Mouse (Mus musculus) stomach, embryonic 16.5 days (tissue): ENCODE results near the gene Armc12. TPM values are rescaled to one million over a fixed set of nuclear protein-coding genes. Genes with fewer than 3 reads are reported as not detected.

Experiments used
- ATAC-seq: fragments of 200-750 bp; cut with Nextera tagmentation; 2 replicates; pipeline ENCODE4 v1.8.0; 2017; ENCODE audit warnings: moderate number of reproducible peaks, moderate TSS enrichment; ENCODE audit not compliant: insufficient read depth, low FRiP score
- H3K27ac ChIP-seq: fragments of 300-500 bp; sonication (generic); 2 replicates; pipeline ENCODE4 v1.5.1; 2014; ENCODE audit warnings: low read length
- H3K27me3 ChIP-seq: fragments of 300-500 bp; sonication (generic); 2 replicates; pipeline ENCODE4 v1.6.1; 2014; ENCODE audit warnings: low read length, control low read depth, mixed read lengths; ENCODE audit not compliant: control insufficient read depth, insufficient read depth
- H3K36me3 ChIP-seq: fragments of 300-500 bp; sonication (generic); 2 replicates; pipeline ENCODE4 v1.6.1; 2014; ENCODE audit warnings: low read length; ENCODE audit not compliant: control insufficient read depth, insufficient read depth
- H3K4me1 ChIP-seq: fragments of 300-500 bp; sonication (generic); 2 replicates; pipeline ENCODE4 v1.6.1; 2014; ENCODE audit warnings: low read length, control low read depth, mixed read lengths; ENCODE audit not compliant: control insufficient read depth, insufficient read depth
- H3K4me2 ChIP-seq: fragments of 300-500 bp; sonication (generic); 2 replicates; pipeline ENCODE4 v1.6.1; 2014; ENCODE audit warnings: low read depth, low read length, mixed read lengths
- H3K4me3 ChIP-seq: fragments of 300-500 bp; sonication (generic); replicated peaks from 2 replicates; pipeline ENCODE4 v1.5.1; 2014; ENCODE audit warnings: mild to moderate bottlenecking, low read length
- H3K9ac ChIP-seq: fragments of 300-500 bp; sonication (generic); 2 replicates; pipeline ENCODE4 v1.6.1; 2014; ENCODE audit warnings: low read length
- H3K9me3 ChIP-seq: fragments of 300-500 bp; sonication (generic); replicated peaks from 2 replicates; pipeline ENCODE4 v1.6.1; 2016; ENCODE audit warnings: low read length, control low read depth; ENCODE audit not compliant: control insufficient read depth
- WGBS: fragments of 180-500 bp; shearing (Covaris S2); extraction: QIAGEN DNeasy Blood & Tissue Kit; methylation state at CpG from one replicate; pipeline ENCODE4 v1.1.7; 2014; 5-methylcytosine and 5-hydroxymethylcytosine counted together
- polyA plus RNA-seq: library from polyadenylated mRNA; unstranded; fragments of >200 nt; fragmentation: Nextera tagmentation; extraction: Ambion mirVana; gene quantifications from 2 replicates; pipeline ENCODE4 v1.2.1, GENCODE M21; 2015

The Armc12 gene
- polyA plus RNA-seq, 1 experiment from 2014 or later, result not detected

GRCm38 (mm10) chr17:28565181-28565580, 34.6 kb downstream of the Armc12 start:
- H3K27ac ChIP-seq, result no peak overlapping the region
- H3K4me2 ChIP-seq, result no peak overlapping the region

GRCm38 (mm10) chr17:28567541-28567940, 36.9 kb downstream of the Armc12 start:
- Histone ChIP-seq H3K27ac (no peak overlapping the region), H3K9ac (no peak overlapping the region), H3K4me1 (no peaks in the 10 kb centered on the region), H3K4me2 (no peak overlapping the region), H3K9me3 (no peaks in the 10 kb centered on the region), H3K4me3 (no peak overlapping the region), H3K36me3 (no peaks in the 10 kb centered on the region), H3K27me3 (no peaks in the 10 kb centered on the region)
- WGBS, result 40% methylated on average over 3 of the region's 3 CpGs
- no peak for ATAC-seq

More at GRCm38 (mm10) chr17:28565181-28565580, 34.6 kb downstream of the Armc12 start:
- H3K9ac ChIP-seq, result no peak overlapping the region
- H3K36me3 ChIP-seq, result no peaks in the 10 kb centered on the region
- no peak overlapping the region for H3K4me3 ChIP-seq
- no peaks in the 10 kb centered on the region for H3K27me3 ChIP-seq
- H3K4me1 ChIP-seq, result peaks cover 7% of the 10 kb centered on the region; the same call in 1 of the 2 replicates
- H3K9me3 ChIP-seq, result no peaks in the 10 kb centered on the region
- no peak for ATAC-seq

GRCm38 (mm10) chr17:28571868-28572267, 41.3 kb downstream of the Armc12 start:
- Histone ChIP-seq H3K27me3 (no peaks in the 10 kb centered on the region), H3K4me3 (no peak overlapping the region), H3K36me3 (no peaks in the 10 kb centered on the region), H3K9me3 (no peaks in the 10 kb centered on the region), H3K9ac (no peak overlapping the region), H3K4me2 (no peak overlapping the region), H3K4me1 (peaks cover 4% of the 10 kb centered on the region), H3K27ac (no peak overlapping the region)
- WGBS, result 67% methylated on average over 3 of the region's 3 CpGs
- ATAC-seq, result no peak

GRCm38 (mm10) chr17:28572521-28572920, 41.9 kb downstream of the Armc12 start:
- Histone ChIP-seq H3K36me3 (no peaks in the 10 kb centered on the region), H3K4me3 (no peak overlapping the region), H3K27ac (no peak overlapping the region), H3K4me1 (peaks cover 4% of the 10 kb centered on the region), H3K9me3 (no peaks in the 10 kb centered on the region), H3K27me3 (no peaks in the 10 kb centered on the region), H3K4me2 (no peak overlapping the region), H3K9ac (no peak overlapping the region)
- WGBS, result 71% methylated on average over 7 of the region's 7 CpGs
- no peak for ATAC-seq

GRCm38 (mm10) chr17:28572941-28573340, 42.3 kb downstream of the Armc12 start:
- ATAC-seq, result no peak
- no peak overlapping the region for H3K4me2 ChIP-seq
- 80% methylated on average over 6 of the region's 6 CpGs for WGBS

GRCm38 (mm10) chr17:28575244-28576125, 44.9 kb downstream of the Armc12 start, which contains the start of gene Lhfpl5:
TSS of gene Lhfpl5 (plus strand) at chr17:28575641.
- Histone ChIP-seq H3K4me2 (peak within 1 kb of the TSS; percentile 44), H3K27me3 (no peaks in the 10 kb centered on the region), H3K36me3 (no peaks in the 10 kb centered on the region), H3K4me3 (peak within 1 kb of the TSS; percentile 20), H3K9ac (no peak within 1 kb of the TSS), H3K27ac (no peak within 1 kb of the TSS), H3K9me3 (no peaks in the 10 kb centered on the region), H3K4me1 (peaks cover 4% of the 10 kb centered on the region)
- 16% methylated on average over 45 of the region's 50 CpGs for WGBS
- ATAC-seq, result peak; percentile 80; the same call in 1 of the 2 replicates

More at GRCm38 (mm10) chr17:28572941-28573340, 42.3 kb downstream of the Armc12 start:
- H3K36me3 ChIP-seq, result no peaks in the 10 kb centered on the region
- peaks cover 4% of the 10 kb centered on the region for H3K4me1 ChIP-seq
- no peak overlapping the region for H3K9ac ChIP-seq
- no peak overlapping the region for H3K27ac ChIP-seq
- no peaks in the 10 kb centered on the region for H3K9me3 ChIP-seq
- H3K4me3 ChIP-seq, result no peak overlapping the region
- no peaks in the 10 kb centered on the region for H3K27me3 ChIP-seq

GRCm38 (mm10) chr17:28580396-28580795, 49.8 kb downstream of the Armc12 start:
- Histone ChIP-seq H3K9ac (no peak overlapping the region), H3K4me3 (no peak overlapping the region), H3K4me1 (peaks cover 4% of the 10 kb centered on the region), H3K4me2 (no peak overlapping the region), H3K27ac (no peak overlapping the region), H3K27me3 (no peaks in the 10 kb centered on the region), H3K36me3 (no peaks in the 10 kb centered on the region), H3K9me3 (no peaks in the 10 kb centered on the region)
- WGBS, result 3% methylated on average over 9 of the region's 9 CpGs
- no peak; the same call in 1 of the 2 replicates for ATAC-seq

GRCm38 (mm10) chr17:28581056-28581455, 50.5 kb downstream of the Armc12 start:
- Histone ChIP-seq H3K36me3 (no peaks in the 10 kb centered on the region), H3K9ac (no peak overlapping the region), H3K27me3 (no peaks in the 10 kb centered on the region), H3K27ac (no peak overlapping the region), H3K4me2 (no peak overlapping the region), H3K9me3 (no peaks in the 10 kb centered on the region), H3K4me1 (no peaks in the 10 kb centered on the region), H3K4me3 (no peak overlapping the region)
- WGBS, result 54% methylated on average over 2 of the region's 2 CpGs
- no peak for ATAC-seq

- H3K4me2 ChIP-seq, result no peak overlapping the region
- no peak overlapping the region for H3K9ac ChIP-seq
- no peaks in the 10 kb centered on the region for H3K27me3 ChIP-seq
- peaks cover 25% of the 10 kb centered on the region for H3K36me3 ChIP-seq
- ATAC-seq, result no peak
- H3K4me3 ChIP-seq, result no peak overlapping the region
- no peaks in the 10 kb centered on the region for H3K4me1 ChIP-seq
- WGBS, result 74% methylated on average over 3 of the region's 3 CpGs
- H3K27ac ChIP-seq, result no peak overlapping the region
- H3K9me3 ChIP-seq, result no peaks in the 10 kb centered on the region
Observed at GRCm38 (mm10) chr17:28586509-28586908, 55.9 kb downstream of the Armc12 start.
